Mouse (Mus musculus) midbrain, embryonic 16.5 days (tissue): ENCODE data around the gene Crybg3. TPM values are rescaled to one million over a fixed set of nuclear protein-coding genes. Genes with fewer than 3 reads are reported as not detected.

Experiments used
- ATAC-seq: fragments of 200-750 bp; cut with Nextera tagmentation; 2 replicates; pipeline ENCODE4 v1.8.0; 2017; ENCODE audit warnings: moderate TSS enrichment
- H3K27ac ChIP-seq: fragments of 300-500 bp; sonication (generic); 2 replicates; pipeline ENCODE4 v1.5.1; 2014; ENCODE audit warnings: mild to moderate bottlenecking, low read length, mixed read lengths
- H3K27me3 ChIP-seq: fragments of 300-500 bp; sonication (generic); 2 replicates; pipeline ENCODE4 v1.6.1; 2014; ENCODE audit warnings: low read depth, low read length, mixed read lengths; ENCODE audit not compliant: control insufficient read depth, insufficient read depth
- H3K36me3 ChIP-seq: fragments of 300-500 bp; sonication (generic); 2 replicates; pipeline ENCODE4 v1.6.1; 2014; ENCODE audit warnings: mild to moderate bottlenecking, low read length, moderate library complexity, mixed read lengths; ENCODE audit not compliant: control insufficient read depth, insufficient read depth
- H3K4me1 ChIP-seq: fragments of 300-500 bp; sonication (generic); 2 replicates; pipeline ENCODE4 v1.6.1; 2014; ENCODE audit warnings: mild to moderate bottlenecking, low read length, mixed read lengths; ENCODE audit not compliant: control insufficient read depth, insufficient read depth
- H3K4me2 ChIP-seq: fragments of 300-500 bp; sonication (generic); 2 replicates; pipeline ENCODE4 v1.6.1; 2014; ENCODE audit warnings: mild to moderate bottlenecking, low read length, mixed read lengths
- H3K4me3 ChIP-seq: fragments of 300-500 bp; sonication (generic); 2 replicates; pipeline ENCODE4 v1.5.1; 2014; ENCODE audit warnings: low read depth, mild to moderate bottlenecking, low read length, moderate library complexity, mixed read lengths
- H3K9ac ChIP-seq: fragments of 300-500 bp; sonication (generic); 2 replicates; pipeline ENCODE4 v1.6.1; 2014; ENCODE audit warnings: low read depth, low read length, mixed read lengths
- H3K9me3 ChIP-seq: fragments of 300-500 bp; sonication (generic); replicated peaks from 2 replicates; pipeline ENCODE4 v1.6.1; 2014; ENCODE audit warnings: mild to moderate bottlenecking, low read length, mixed read lengths; ENCODE audit not compliant: control insufficient read depth, poor library complexity, severe bottlenecking
- WGBS: fragments of 180-500 bp; shearing (Covaris S2); extraction: QIAGEN DNeasy Blood & Tissue Kit; methylation state at CpG from one replicate; pipeline ENCODE4 v1.1.7; 2014; 5-methylcytosine and 5-hydroxymethylcytosine counted together
- polyA plus RNA-seq: library from polyadenylated mRNA; unstranded; fragments of >200 nt; fragmentation: Nextera tagmentation; extraction: Ambion mirVana; gene quantifications from 2 replicates; pipeline ENCODE4 v1.2.1, GENCODE M21; 2015

The Crybg3 gene
- polyA plus RNA-seq, 1 experiment from 2014 or later, result 2.7 TPM

DNA sequence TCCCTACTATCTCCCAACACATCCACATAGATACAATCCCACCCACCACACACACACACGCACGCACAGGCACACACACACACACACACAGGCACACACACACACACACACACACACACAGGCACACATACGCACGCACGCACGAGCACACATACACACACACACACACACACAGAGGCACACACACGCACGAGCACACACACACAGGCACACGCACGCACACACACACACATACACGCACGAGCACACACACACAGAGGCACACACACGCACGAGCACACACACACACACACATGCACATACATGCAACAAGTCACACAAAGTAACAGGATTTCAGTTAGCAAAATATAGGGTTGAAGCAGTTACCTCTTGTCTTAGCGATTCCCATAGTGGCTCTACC, 51.1 kb downstream of the Crybg3 start:
- H3K4me2 ChIP-seq, result no peak overlapping the region
- no peaks in the 10 kb centered on the region for H3K36me3 ChIP-seq
- H3K27ac ChIP-seq, result no peak overlapping the region
- 91% methylated on average over 15 of the region's 15 CpGs for WGBS
- H3K27me3 ChIP-seq, result no peaks in the 10 kb centered on the region
- H3K9ac ChIP-seq, result no peak overlapping the region
- H3K4me3 ChIP-seq, result no peak overlapping the region
- ATAC-seq, result peak; percentile 69; the same call in 1 of the 2 replicates
- H3K4me1 ChIP-seq, result peaks cover 15% of the 10 kb centered on the region
- no peaks in the 10 kb centered on the region for H3K9me3 ChIP-seq

DNA sequence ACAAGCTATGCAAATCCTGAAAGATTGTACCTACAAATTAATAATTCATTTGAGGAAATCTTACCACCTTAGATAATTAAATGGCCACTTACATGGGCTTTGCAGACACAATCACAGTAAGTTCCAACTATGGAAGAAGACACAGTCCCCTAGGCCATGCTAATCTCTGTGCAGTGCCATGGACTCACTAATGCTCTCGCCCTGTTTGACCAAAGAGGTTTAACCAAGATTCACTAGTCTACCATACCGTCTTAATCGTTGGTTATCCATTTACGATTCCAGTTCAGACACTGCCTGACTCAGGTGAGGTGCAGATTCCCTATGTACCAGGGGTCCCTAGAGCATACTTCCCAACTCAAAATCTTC, 52.2 kb downstream of the Crybg3 start:
- 77% methylated on average over 4 of the region's 4 CpGs for WGBS
- Histone ChIP-seq H3K4me2 (no peak overlapping the region), H3K4me1 (peaks cover 15% of the 10 kb centered on the region), H3K36me3 (no peaks in the 10 kb centered on the region), H3K9me3 (no peaks in the 10 kb centered on the region), H3K4me3 (no peak overlapping the region), H3K27ac (0 out of 2 replicates have a peak overlapping the region, but pooled peaks have one; percentile 1), H3K9ac (no peak overlapping the region), H3K27me3 (no peaks in the 10 kb centered on the region)
- ATAC-seq, result peak; percentile 47

DNA sequence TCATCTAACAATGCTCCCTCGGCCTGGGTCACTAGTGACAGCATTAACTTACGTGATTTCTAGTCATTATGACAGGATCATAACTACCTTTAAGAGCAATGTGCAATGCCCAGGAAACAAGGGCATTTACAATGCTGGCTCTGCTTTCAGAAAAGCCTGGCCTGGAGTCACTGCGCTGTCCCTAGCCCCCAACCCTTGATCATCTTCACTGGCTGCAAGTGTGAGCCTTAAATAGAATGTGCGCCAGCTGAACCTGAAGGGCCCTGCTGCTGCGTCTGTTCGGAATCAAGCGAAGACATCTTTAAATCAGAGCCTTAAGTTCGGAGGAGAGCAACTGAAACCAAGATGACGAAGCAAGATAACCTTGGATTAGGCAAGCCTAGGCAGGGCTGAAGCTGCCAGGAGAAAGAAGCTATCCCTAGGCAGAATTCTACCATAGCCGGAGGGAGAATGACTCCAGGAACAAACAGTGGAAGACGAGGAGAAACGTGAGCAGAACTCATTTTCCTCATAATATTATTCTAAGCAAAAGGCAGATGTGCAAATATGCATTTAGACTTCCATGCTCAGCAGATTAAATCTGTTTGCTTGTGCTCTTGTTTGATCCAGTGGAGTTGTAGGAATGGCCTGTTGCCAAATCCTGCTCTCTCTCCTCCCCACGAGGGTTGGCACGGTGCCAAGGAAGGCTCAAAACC, 52.7 kb downstream of the Crybg3 start:
- WGBS, result 50% methylated on average over 14 of the region's 14 CpGs
- no peak overlapping the region for H3K4me3 ChIP-seq
- no peaks in the 10 kb centered on the region for H3K9me3 ChIP-seq
- no peak overlapping the region for H3K4me2 ChIP-seq
- ATAC-seq, result peak; percentile 64
- no peak overlapping the region for H3K9ac ChIP-seq
- peaks cover 15% of the 10 kb centered on the region for H3K4me1 ChIP-seq
- no peaks in the 10 kb centered on the region for H3K36me3 ChIP-seq
- H3K27me3 ChIP-seq, result no peaks in the 10 kb centered on the region
- peak overlapping the region; percentile 63 for H3K27ac ChIP-seq

DNA sequence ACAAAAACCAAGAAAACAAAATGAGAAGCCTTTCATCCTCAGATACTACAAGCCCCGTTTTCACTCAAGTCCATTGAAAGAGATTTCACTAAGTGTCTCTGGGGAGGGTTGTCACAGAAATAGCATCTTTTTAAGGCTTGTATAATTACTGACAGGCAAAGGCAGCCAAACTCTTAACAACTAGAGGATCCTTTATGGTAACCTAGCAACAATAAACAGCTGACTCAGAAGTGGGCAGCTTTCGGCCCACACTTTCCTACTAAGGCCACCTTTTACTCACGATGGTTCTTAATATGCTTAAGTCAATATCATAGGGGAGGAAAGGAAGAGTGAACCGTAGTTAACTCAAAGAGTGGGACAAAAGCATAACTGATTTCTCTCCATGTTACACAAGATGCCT, 53.3 kb downstream of the Crybg3 start:
- Histone ChIP-seq H3K4me2 (no peak overlapping the region), H3K27me3 (no peaks in the 10 kb centered on the region), H3K4me3 (no peak overlapping the region), H3K4me1 (peaks cover 15% of the 10 kb centered on the region), H3K27ac (no peak overlapping the region; the same call in 1 of the 2 replicates), H3K36me3 (no peaks in the 10 kb centered on the region), H3K9me3 (no peaks in the 10 kb centered on the region), H3K9ac (no peak overlapping the region)
- 24% methylated on average over 4 of the region's 4 CpGs for WGBS
- peak; percentile 78 for ATAC-seq

DNA sequence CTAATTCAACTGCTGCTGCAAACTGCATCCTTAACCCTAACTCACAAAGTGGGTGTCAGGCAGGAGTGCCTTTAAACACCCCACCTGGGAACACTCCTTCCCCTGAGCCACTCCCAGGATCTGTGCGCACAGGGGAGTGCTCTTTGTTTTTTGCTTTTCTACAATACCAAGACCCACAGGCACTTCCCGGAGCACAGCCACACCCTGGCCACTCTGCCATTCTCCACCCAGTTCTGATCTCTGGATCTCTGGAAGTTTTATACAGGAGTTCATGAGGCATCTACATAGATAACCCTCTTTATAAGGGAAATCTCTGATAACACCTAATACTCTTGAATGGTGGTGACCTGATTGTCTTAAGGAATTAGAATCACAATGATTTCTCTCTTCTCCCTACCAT, 55.4 kb downstream of the Crybg3 start:
- no peak overlapping the region for H3K27ac ChIP-seq
- no peak overlapping the region for H3K9ac ChIP-seq
- no peaks in the 10 kb centered on the region for H3K9me3 ChIP-seq
- H3K4me3 ChIP-seq, result no peak overlapping the region
- WGBS, result 81% methylated on average over 2 of the region's 2 CpGs
- H3K4me2 ChIP-seq, result no peak overlapping the region
- peaks cover 15% of the 10 kb centered on the region for H3K4me1 ChIP-seq
- H3K36me3 ChIP-seq, result no peaks in the 10 kb centered on the region
- no peaks in the 10 kb centered on the region for H3K27me3 ChIP-seq
- ATAC-seq, result no peak

- Histone ChIP-seq H3K4me1 (no peaks in the 10 kb centered on the region), H3K36me3 (no peaks in the 10 kb centered on the region), H3K4me3 (no peak overlapping the region), H3K27me3 (no peaks in the 10 kb centered on the region), H3K27ac (no peak overlapping the region), H3K4me2 (no peak overlapping the region), H3K9me3 (no peaks in the 10 kb centered on the region), H3K9ac (no peak overlapping the region)
- 80% methylated on average over 4 of the region's 4 CpGs for WGBS
- no peak for ATAC-seq
Observed at GRCm38 (mm10) chr16:59541382-59541781, 59.4 kb downstream of the Crybg3 start.

DNA sequence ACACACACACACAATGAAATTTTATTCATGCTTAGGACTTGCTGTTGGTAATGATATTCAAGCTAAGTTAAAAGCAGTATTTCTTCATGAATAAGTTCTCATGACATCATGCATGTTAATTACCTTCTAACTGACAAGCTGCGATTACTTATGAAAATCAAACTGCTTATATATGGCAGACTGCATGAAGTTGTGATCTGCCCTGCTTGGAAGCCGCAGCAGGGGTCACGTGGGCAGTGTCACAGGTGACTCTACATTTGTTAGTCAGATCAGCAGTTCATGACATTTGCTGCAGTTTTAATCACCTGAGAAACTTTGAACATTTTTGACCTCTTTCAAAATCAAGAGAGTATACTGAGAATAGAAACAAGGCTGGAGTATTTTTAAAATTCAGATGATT, 59.8 kb downstream of the Crybg3 start:
- Histone ChIP-seq H3K9ac (no peak overlapping the region), H3K4me1 (no peaks in the 10 kb centered on the region), H3K4me2 (no peak overlapping the region), H3K36me3 (no peaks in the 10 kb centered on the region), H3K4me3 (no peak overlapping the region), H3K27ac (no peak overlapping the region), H3K27me3 (no peaks in the 10 kb centered on the region), H3K9me3 (no peaks in the 10 kb centered on the region)
- WGBS, result 86% methylated on average over 3 of the region's 3 CpGs
- ATAC-seq, result no peak

- no peak overlapping the region for H3K9ac ChIP-seq
- H3K36me3 ChIP-seq, result no peaks in the 10 kb centered on the region
- WGBS, result 90% methylated on average over 5 of the region's 5 CpGs
- no peak overlapping the region for H3K27ac ChIP-seq
- H3K4me2 ChIP-seq, result no peak overlapping the region
- no peaks in the 10 kb centered on the region for H3K4me1 ChIP-seq
- ATAC-seq, result no peak
- H3K9me3 ChIP-seq, result no peaks in the 10 kb centered on the region
- H3K27me3 ChIP-seq, result no peaks in the 10 kb centered on the region
- H3K4me3 ChIP-seq, result no peak overlapping the region
Observed at GRCm38 (mm10) chr16:59535673-59536072, 65.1 kb downstream of the Crybg3 start.

- ATAC-seq, result no peak
- Histone ChIP-seq H3K36me3 (no peaks in the 10 kb centered on the region), H3K4me2 (no peak overlapping the region), H3K4me3 (no peak overlapping the region), H3K27me3 (no peaks in the 10 kb centered on the region), H3K27ac (no peak overlapping the region), H3K4me1 (no peaks in the 10 kb centered on the region), H3K9ac (no peak overlapping the region), H3K9me3 (no peaks in the 10 kb centered on the region)
- 82% methylated on average over 11 of the region's 11 CpGs for WGBS
Observed at GRCm38 (mm10) chr16:59534349-59534748, 66.4 kb downstream of the Crybg3 start.
